Mouse (Mus musculus): Measurements from ENCODE around the gene Rbpjl. TPM values are rescaled to one million over a fixed set of nuclear protein-coding genes. Genes with fewer than 3 reads are reported as not detected.

Rbpjl gene
- polyA plus RNA-seq, 1 experiment from 2014 or later: 45.2 TPM

- H3K4me2 ChIP-seq (ENCODE audit: low read depth, low read length): peak within 1 kb of the TSS; percentile 73
- H3K4me3 ChIP-seq (replicated peaks; ENCODE audit: low read length): peak within 1 kb of the TSS; percentile 43
- H3K9ac ChIP-seq (ENCODE audit: low read length): peak within 1 kb of the TSS; percentile 49
- peaks cover 9% of the 10 kb centered on the region; the same call in 1 of the 2 replicates for H3K4me1 ChIP-seq (ENCODE audit: control insufficient read depth, insufficient read depth, low read length)
- 10% methylated on average over 9 of the region's 9 CpGs for WGBS
- peaks cover 69% of the 10 kb centered on the region for H3K27me3 ChIP-seq (ENCODE audit: control insufficient read depth, insufficient read depth, low read length)
- no peak for ATAC-seq (ENCODE audit: insufficient read depth, low FRiP score)
- H3K9me3 ChIP-seq (replicated peaks; ENCODE audit: control insufficient read depth, low read length): no peaks in the 10 kb centered on the region
- H3K36me3 ChIP-seq (ENCODE audit: control insufficient read depth, insufficient read depth, low read length): no peaks in the 10 kb centered on the region
- no peak within 1 kb of the TSS for H3K27ac ChIP-seq (ENCODE audit: low read length)
These were observed 2.1 kb downstream of the Rbpjl start, which contains the start of gene Matn4 for GRCm38 (mm10) chr2:164405060-164405459. Matn4 (minus strand) TSS chr2:164405160.

GRCm38 (mm10) chr2:164405519-164405918 lies 2.6 kb downstream of the Rbpjl start:
- WGBS: 31% methylated on average over 5 of the region's 5 CpGs
- Histone ChIP-seq H3K27me3 (ENCODE audit: control insufficient read depth, insufficient read depth, low read length) (peaks cover 64% of the 10 kb centered on the region), H3K4me2 (ENCODE audit: low read depth, low read length) (no peak overlapping the region), H3K36me3 (ENCODE audit: control insufficient read depth, insufficient read depth, low read length) (no peaks in the 10 kb centered on the region), H3K9me3 (replicated peaks; ENCODE audit: control insufficient read depth, low read length) (no peaks in the 10 kb centered on the region), H3K27ac (ENCODE audit: low read length) (no peak overlapping the region), H3K9ac (ENCODE audit: low read length) (no peak overlapping the region), H3K4me3 (replicated peaks; ENCODE audit: low read length) (no peak overlapping the region), H3K4me1 (ENCODE audit: control insufficient read depth, insufficient read depth, low read length) (peaks cover 9% of the 10 kb centered on the region; the same call in 1 of the 2 replicates)
- ATAC-seq (ENCODE audit: insufficient read depth, low FRiP score): no peak

- Histone ChIP-seq H3K4me1 (ENCODE audit: control insufficient read depth, insufficient read depth, low read length) (peaks cover 9% of the 10 kb centered on the region; the same call in 1 of the 2 replicates), H3K9ac (ENCODE audit: low read length) (no peak overlapping the region; the same call in 1 of the 2 replicates), H3K4me2 (ENCODE audit: low read depth, low read length) (0 out of 2 replicates have a peak overlapping the region, but pooled peaks have one; percentile 13), H3K4me3 (replicated peaks; ENCODE audit: low read length) (no peak overlapping the region; the same call in 1 of the 2 replicates), H3K27me3 (ENCODE audit: control insufficient read depth, insufficient read depth, low read length) (peaks cover 45% of the 10 kb centered on the region), H3K36me3 (ENCODE audit: control insufficient read depth, insufficient read depth, low read length) (no peaks in the 10 kb centered on the region), H3K9me3 (replicated peaks; ENCODE audit: control insufficient read depth, low read length) (no peaks in the 10 kb centered on the region), H3K27ac (ENCODE audit: low read length) (no peak overlapping the region)
- peak; percentile 41; the same call in 1 of the 2 replicates for ATAC-seq (ENCODE audit: insufficient read depth, low FRiP score)
- under 1% methylated on average over 22 of the region's 22 CpGs for WGBS
These were observed 4.8 kb downstream of the Rbpjl start for GRCm38 (mm10) chr2:164407708-164408107.

- Histone ChIP-seq H3K27ac (ENCODE audit: low read length) (no peak overlapping the region), H3K9me3 (replicated peaks; ENCODE audit: control insufficient read depth, low read length) (no peaks in the 10 kb centered on the region), H3K9ac (ENCODE audit: low read length) (0 out of 2 replicates have a peak overlapping the region, but pooled peaks have one; percentile 49), H3K4me2 (ENCODE audit: low read depth, low read length) (peak overlapping the region; percentile 39), H3K4me1 (ENCODE audit: control insufficient read depth, insufficient read depth, low read length) (peaks cover 3% of the 10 kb centered on the region; the same call in 1 of the 2 replicates), H3K27me3 (ENCODE audit: control insufficient read depth, insufficient read depth, low read length) (peaks cover 3% of the 10 kb centered on the region; the same call in 1 of the 2 replicates), H3K4me3 (replicated peaks; ENCODE audit: low read length) (no peak overlapping the region), H3K36me3 (ENCODE audit: control insufficient read depth, insufficient read depth, low read length) (no peaks in the 10 kb centered on the region)
- ATAC-seq (ENCODE audit: insufficient read depth, low FRiP score): no peak
- 25% methylated on average over 28 of the region's 28 CpGs for WGBS
These were observed 11.2 kb downstream of the Rbpjl start for GRCm38 (mm10) chr2:164414167-164414566.

- Histone ChIP-seq H3K36me3 (ENCODE audit: control insufficient read depth, insufficient read depth, low read length) (no peaks in the 10 kb centered on the region), H3K27ac (ENCODE audit: low read length) (no peak overlapping the region)
- WGBS: 62% methylated on average over 10 of the region's 10 CpGs
These were observed 11.6 kb downstream of the Rbpjl start for GRCm38 (mm10) chr2:164414581-164414980.

GRCm38 (mm10) chr2:164417198-164417597 lies 14.3 kb downstream of the Rbpjl start:
- Histone ChIP-seq H3K27ac (ENCODE audit: low read length) (no peak overlapping the region), H3K4me1 (ENCODE audit: control insufficient read depth, insufficient read depth, low read length) (peaks cover 3% of the 10 kb centered on the region; the same call in 1 of the 2 replicates), H3K9ac (ENCODE audit: low read length) (no peak overlapping the region), H3K4me3 (replicated peaks; ENCODE audit: low read length) (no peak overlapping the region), H3K27me3 (ENCODE audit: control insufficient read depth, insufficient read depth, low read length) (no peaks in the 10 kb centered on the region), H3K4me2 (ENCODE audit: low read depth, low read length) (no peak overlapping the region), H3K9me3 (replicated peaks; ENCODE audit: control insufficient read depth, low read length) (no peaks in the 10 kb centered on the region), H3K36me3 (ENCODE audit: control insufficient read depth, insufficient read depth, low read length) (no peaks in the 10 kb centered on the region)
- ATAC-seq (ENCODE audit: insufficient read depth, low FRiP score): no peak
- WGBS: 0% methylated on average over 2 of the region's 2 CpGs

More at GRCm38 (mm10) chr2:164414581-164414980, 11.6 kb downstream of the Rbpjl start:
- no peaks in the 10 kb centered on the region for H3K9me3 ChIP-seq (replicated peaks; ENCODE audit: control insufficient read depth, low read length)
- H3K4me3 ChIP-seq (replicated peaks; ENCODE audit: low read length): no peak overlapping the region
- peaks cover 3% of the 10 kb centered on the region; the same call in 1 of the 2 replicates for H3K4me1 ChIP-seq (ENCODE audit: control insufficient read depth, insufficient read depth, low read length)
- ATAC-seq (ENCODE audit: insufficient read depth, low FRiP score): no peak
- H3K9ac ChIP-seq (ENCODE audit: low read length): 0 out of 2 replicates have a peak overlapping the region, but pooled peaks have one; percentile 49
- H3K27me3 ChIP-seq (ENCODE audit: control insufficient read depth, insufficient read depth, low read length): no peaks in the 10 kb centered on the region
- peak overlapping the region; percentile 39 for H3K4me2 ChIP-seq (ENCODE audit: low read depth, low read length)

GRCm38 (mm10) chr2:164418308-164418875 lies 15.5 kb downstream of the Rbpjl start:
- WGBS: 33% methylated on average over 3 of the region's 3 CpGs
- no peak overlapping the region for H3K27ac ChIP-seq (ENCODE audit: low read length)

GRCm38 (mm10) chr2:164419489-164419888 lies 16.5 kb downstream of the Rbpjl start:
- WGBS: 4% methylated on average over 3 of the region's 3 CpGs

More at GRCm38 (mm10) chr2:164418308-164418875, 15.5 kb downstream of the Rbpjl start:
- no peak for ATAC-seq (ENCODE audit: insufficient read depth, low FRiP score)
- Histone ChIP-seq H3K4me1 (ENCODE audit: control insufficient read depth, insufficient read depth, low read length) (peaks cover 3% of the 10 kb centered on the region; the same call in 1 of the 2 replicates), H3K4me2 (ENCODE audit: low read depth, low read length) (no peak overlapping the region), H3K27me3 (ENCODE audit: control insufficient read depth, insufficient read depth, low read length) (no peaks in the 10 kb centered on the region), H3K9ac (ENCODE audit: low read length) (no peak overlapping the region), H3K9me3 (replicated peaks; ENCODE audit: control insufficient read depth, low read length) (no peaks in the 10 kb centered on the region), H3K4me3 (replicated peaks; ENCODE audit: low read length) (no peak overlapping the region), H3K36me3 (ENCODE audit: control insufficient read depth, insufficient read depth, low read length) (no peaks in the 10 kb centered on the region)

GRCm38 (mm10) chr2:164421306-164421705 lies 18.4 kb downstream of the Rbpjl start:
- no peaks in the 10 kb centered on the region for H3K27me3 ChIP-seq (ENCODE audit: control insufficient read depth, insufficient read depth, low read length)
- no peak for ATAC-seq (ENCODE audit: insufficient read depth, low FRiP score)
- no peak overlapping the region for H3K9ac ChIP-seq (ENCODE audit: low read length)
- H3K4me1 ChIP-seq (ENCODE audit: control insufficient read depth, insufficient read depth, low read length): peaks cover 3% of the 10 kb centered on the region; the same call in 1 of the 2 replicates
- no peaks in the 10 kb centered on the region for H3K9me3 ChIP-seq (replicated peaks; ENCODE audit: control insufficient read depth, low read length)
- no peak overlapping the region for H3K4me3 ChIP-seq (replicated peaks; ENCODE audit: low read length)
- peak overlapping the region; percentile 75; the same call in 1 of the 2 replicates for H3K27ac ChIP-seq (ENCODE audit: low read length)
- WGBS: 72% methylated on average over 7 of the region's 7 CpGs
- no peak overlapping the region for H3K4me2 ChIP-seq (ENCODE audit: low read depth, low read length)
- H3K36me3 ChIP-seq (ENCODE audit: control insufficient read depth, insufficient read depth, low read length): peaks cover 16% of the 10 kb centered on the region

More at GRCm38 (mm10) chr2:164419489-164419888, 16.5 kb downstream of the Rbpjl start:
- Histone ChIP-seq H3K36me3 (ENCODE audit: control insufficient read depth, insufficient read depth, low read length) (peaks cover 7% of the 10 kb centered on the region; the same call in 1 of the 2 replicates), H3K27me3 (ENCODE audit: control insufficient read depth, insufficient read depth, low read length) (no peaks in the 10 kb centered on the region), H3K4me3 (replicated peaks; ENCODE audit: low read length) (no peak overlapping the region), H3K4me2 (ENCODE audit: low read depth, low read length) (no peak overlapping the region), H3K9ac (ENCODE audit: low read length) (no peak overlapping the region), H3K4me1 (ENCODE audit: control insufficient read depth, insufficient read depth, low read length) (peaks cover 3% of the 10 kb centered on the region; the same call in 1 of the 2 replicates), H3K27ac (ENCODE audit: low read length) (no peak overlapping the region), H3K9me3 (replicated peaks; ENCODE audit: control insufficient read depth, low read length) (no peaks in the 10 kb centered on the region)
- no peak for ATAC-seq (ENCODE audit: insufficient read depth, low FRiP score)
